Mouse (Mus musculus) testis, adult 2 months (tissue): ENCODE data around the gene Eif4enif1.
"Not testable (repeated sequence)": the region's sequence is repeated elsewhere in the genome, so short reads cannot be mapped to it uniquely, and the experiment has no call there.

Source experiments
- CTCF ChIP-seq: fragments of 200-500 bp; IDR thresholded peaks from 2 replicates; pipeline ENCODE4 v1.5.1; 2012; ENCODE audit warnings: low read depth, mild to moderate bottlenecking, inconsistent platforms, low read length, moderate library complexity; ENCODE audit not compliant: control insufficient read depth, insufficient read depth, insufficient replicate concordance
- POLR2A ChIP-seq: fragments of 200-500 bp; IDR thresholded peaks from 2 replicates; pipeline ENCODE4 v1.6.1; 2012; ENCODE audit warnings: low read depth, mild to moderate bottlenecking, inconsistent platforms, low read length, moderate library complexity; ENCODE audit not compliant: control insufficient read depth

DNA sequence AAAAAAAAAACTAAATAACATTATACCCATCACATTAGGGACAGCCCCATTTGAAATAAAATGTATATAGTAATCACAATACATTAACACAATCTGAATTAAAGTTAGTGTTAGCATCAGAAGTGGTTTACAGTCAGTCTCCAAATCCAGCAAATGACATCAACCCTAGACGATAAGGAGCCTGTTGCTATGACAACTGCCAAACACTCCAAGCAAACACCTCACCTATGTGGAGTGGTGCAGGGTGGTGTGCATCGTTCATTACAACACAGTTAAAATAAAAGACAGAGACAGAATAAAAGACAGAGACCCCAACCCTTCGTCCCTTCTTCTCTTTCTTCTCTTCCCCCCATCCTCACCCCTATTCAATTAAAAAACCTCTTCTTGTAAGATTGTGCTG lies 38.5 kb upstream of the Eif4enif1 start:
- not testable (repeated sequence) for TF ChIP-seq CTCF, POLR2A
